Mouse (Mus musculus): ENCODE data around the gene Cck. TPM values are rescaled to one million over a fixed set of nuclear protein-coding genes. Genes with fewer than 3 reads are reported as not detected.
"Not testable (repeated sequence)": the region's sequence is repeated elsewhere in the genome, so short reads cannot be mapped to it uniquely, and the experiment has no call there.

The Cck gene
- polyA plus RNA-seq, 1 experiment: 7.0 TPM

DNA sequence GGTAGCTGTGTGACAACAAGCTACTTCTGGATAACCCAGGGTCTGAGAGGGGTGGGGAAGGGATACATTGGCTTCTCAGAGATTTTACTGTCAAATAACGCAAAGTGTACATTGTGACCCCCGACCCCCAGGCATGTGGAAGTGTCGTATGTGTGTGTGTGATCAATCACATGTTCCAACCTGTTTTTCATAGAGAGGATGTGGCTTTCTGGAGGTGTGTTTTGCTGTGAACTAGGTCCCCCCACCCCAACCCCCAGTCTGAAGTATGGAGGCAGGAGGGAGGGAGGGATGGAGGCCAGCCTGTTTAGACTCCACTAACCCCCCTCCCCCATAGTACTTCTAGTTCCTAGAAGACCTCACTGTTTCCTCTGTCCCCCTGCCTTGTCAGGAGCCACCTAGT lies 40.6 kb downstream of the Cck start:
- peak; percentile 11 for DNase-seq
- 79% methylated on average over 3 of the region's 3 CpGs for WGBS

DNA sequence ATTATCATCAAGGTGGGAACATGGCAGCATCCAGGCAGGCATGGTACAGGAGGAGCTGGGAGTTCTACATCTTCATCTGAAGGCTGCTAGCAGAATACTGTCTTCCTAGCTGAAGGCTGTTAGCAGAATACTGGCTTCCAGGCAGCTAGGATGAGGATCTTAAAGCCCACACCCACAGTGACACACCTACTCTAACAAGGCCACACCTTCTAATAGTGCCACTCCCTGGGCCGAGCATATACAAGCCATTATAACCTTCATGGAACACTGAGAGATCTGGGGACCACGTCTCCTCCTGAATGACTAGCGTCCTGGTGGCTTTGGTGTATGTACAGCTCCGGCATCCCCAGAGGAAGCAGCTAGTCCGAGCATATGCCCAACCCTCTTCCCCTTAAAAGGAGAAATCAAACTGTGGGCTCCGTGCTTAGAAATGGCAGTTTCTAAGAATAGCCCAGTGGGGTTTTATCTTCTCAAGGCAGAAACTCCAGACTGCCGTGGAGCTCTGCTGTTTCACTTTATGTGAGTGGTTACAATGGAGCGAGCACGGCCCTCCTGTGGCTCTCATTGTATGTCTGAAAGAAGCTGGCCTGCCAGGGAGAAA lies 43.1 kb downstream of the Cck start:
- H3K4me1 ChIP-seq (replicated peaks; ENCODE audit: control insufficient read depth, insufficient read depth, low read length); H3K27ac ChIP-seq (ENCODE audit: control insufficient read depth, insufficient read depth, low read length); DNase-seq; H3K4me3 ChIP-seq (ENCODE audit: control insufficient read depth, insufficient read depth, low read length); H3K27me3 ChIP-seq (ENCODE audit: control insufficient read depth, insufficient read depth, low read length): not testable (repeated sequence)
- peaks cover 59% of the 10 kb centered on the region for H3K36me3 ChIP-seq (ENCODE audit: control insufficient read depth, insufficient read depth, low read length)
- 60% methylated on average over 9 of the region's 9 CpGs for WGBS

More for the DNA sequence above, 40.6 kb downstream of the Cck start:
- peaks cover 48% of the 10 kb centered on the region for H3K36me3 ChIP-seq (ENCODE audit: control insufficient read depth, insufficient read depth, low read length)
- H3K4me1 ChIP-seq (replicated peaks; ENCODE audit: control insufficient read depth, insufficient read depth, low read length): peaks cover 6% of the 10 kb centered on the region; the same call in 1 of the 2 replicates
- peak overlapping the region; percentile 71 for H3K27ac ChIP-seq (ENCODE audit: control insufficient read depth, insufficient read depth, low read length)
- no peak overlapping the region for H3K4me3 ChIP-seq (ENCODE audit: control insufficient read depth, insufficient read depth, low read length)
- no peaks in the 10 kb centered on the region for H3K27me3 ChIP-seq (ENCODE audit: control insufficient read depth, insufficient read depth, low read length)
- TF ChIP-seq POLR2A (IDR thresholded peaks at IDR 0.05; ENCODE audit: control insufficient read depth, extremely low read depth, insufficient read depth, low read length, poor library complexity) (no peak), CTCF (IDR thresholded peaks at IDR 0.05; ENCODE audit: borderline replicate concordance, control insufficient read depth, extremely low read depth, insufficient read depth, low read length, poor library complexity) (no peak)

DNA sequence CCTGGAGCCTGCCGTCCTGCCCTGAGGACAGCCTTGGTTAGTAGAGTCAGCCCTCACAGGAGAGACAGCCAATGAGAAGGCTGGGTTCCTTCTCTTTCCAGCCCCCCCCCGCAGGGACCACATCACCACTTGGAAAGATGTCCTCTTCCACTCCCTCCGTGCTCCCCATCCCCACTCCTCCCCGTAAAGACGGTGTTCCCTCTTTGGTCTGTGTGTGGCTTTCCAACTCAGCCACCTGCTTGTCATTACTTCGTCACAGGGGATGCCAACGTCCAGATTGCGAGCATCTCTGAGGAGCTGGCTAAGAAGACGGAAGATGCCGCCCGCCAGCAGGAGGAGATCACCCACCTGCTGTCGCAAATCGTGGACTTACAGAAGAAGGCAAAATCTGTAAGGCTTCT lies 49.1 kb downstream of the Cck start:
- no peaks in the 10 kb centered on the region for H3K4me1 ChIP-seq (replicated peaks; ENCODE audit: control insufficient read depth, insufficient read depth, low read length)
- no peak overlapping the region for H3K27ac ChIP-seq (ENCODE audit: control insufficient read depth, insufficient read depth, low read length)
- H3K4me3 ChIP-seq (ENCODE audit: control insufficient read depth, insufficient read depth, low read length): no peak overlapping the region
- TF ChIP-seq POLR2A (IDR thresholded peaks at IDR 0.05; ENCODE audit: control insufficient read depth, extremely low read depth, insufficient read depth, low read length, poor library complexity) (no peak), CTCF (IDR thresholded peaks at IDR 0.05; ENCODE audit: borderline replicate concordance, control insufficient read depth, extremely low read depth, insufficient read depth, low read length, poor library complexity) (no peak)
- 97% methylated on average over 13 of the region's 13 CpGs for WGBS
- H3K27me3 ChIP-seq (ENCODE audit: control insufficient read depth, insufficient read depth, low read length): no peaks in the 10 kb centered on the region
- H3K36me3 ChIP-seq (ENCODE audit: control insufficient read depth, insufficient read depth, low read length): peaks cover 67% of the 10 kb centered on the region
- DNase-seq: no peak

DNA sequence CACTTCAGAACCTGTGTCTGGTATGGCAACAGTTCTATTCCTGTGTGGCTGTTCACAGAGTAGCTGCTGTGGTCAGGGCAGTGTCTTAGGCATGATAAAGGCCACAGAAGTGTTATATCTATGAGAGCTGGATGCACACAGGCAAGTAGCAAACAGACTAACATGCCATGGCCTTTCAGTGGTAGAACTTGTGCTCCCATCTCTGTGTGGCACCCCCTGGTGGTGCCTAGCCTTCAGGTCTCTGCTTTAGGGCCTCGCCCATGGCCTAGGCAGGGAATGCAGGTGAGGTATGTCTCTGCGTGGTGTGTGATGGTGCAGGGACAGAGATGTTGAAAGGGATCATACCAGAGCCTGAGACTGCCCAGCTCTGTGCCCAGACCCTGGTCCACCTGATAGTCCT lies 50.1 kb downstream of the Cck start:
- H3K36me3 ChIP-seq (ENCODE audit: control insufficient read depth, insufficient read depth, low read length): peaks cover 75% of the 10 kb centered on the region
- 98% methylated on average over 2 of the region's 2 CpGs for WGBS
- peak; percentile 23 for DNase-seq
- no peaks in the 10 kb centered on the region for H3K27me3 ChIP-seq (ENCODE audit: control insufficient read depth, insufficient read depth, low read length)
- no peak overlapping the region for H3K27ac ChIP-seq (ENCODE audit: control insufficient read depth, insufficient read depth, low read length)
- no peaks in the 10 kb centered on the region for H3K4me1 ChIP-seq (replicated peaks; ENCODE audit: control insufficient read depth, insufficient read depth, low read length)
- 0 out of 2 replicates have a peak, but pooled peaks have one; percentile 26 for TF ChIP-seq CTCF (IDR thresholded peaks at IDR 0.05; ENCODE audit: borderline replicate concordance, control insufficient read depth, extremely low read depth, insufficient read depth, low read length, poor library complexity)
- no peak for TF ChIP-seq POLR2A (IDR thresholded peaks at IDR 0.05; ENCODE audit: control insufficient read depth, extremely low read depth, insufficient read depth, low read length, poor library complexity)
- H3K4me3 ChIP-seq (ENCODE audit: control insufficient read depth, insufficient read depth, low read length): no peak overlapping the region

DNA sequence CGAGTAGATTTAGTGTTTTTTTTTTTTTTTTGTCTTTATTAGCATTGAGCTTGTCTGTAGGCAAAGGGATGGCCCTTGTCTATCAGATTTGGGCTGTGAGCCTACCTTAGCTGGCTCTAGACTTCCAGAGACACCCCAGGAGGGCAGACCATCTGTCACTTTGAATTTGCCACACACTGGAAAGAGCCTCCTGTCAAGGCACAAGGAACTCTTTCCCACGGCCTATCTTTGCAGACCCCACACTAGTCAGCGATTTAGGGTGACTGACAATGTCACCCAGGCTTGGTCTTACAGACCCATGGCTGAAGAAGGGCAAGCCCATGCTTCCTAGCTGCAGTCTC lies 51.2 kb downstream of the Cck start:
- DNase-seq: no peak
- H3K4me1 ChIP-seq (replicated peaks; ENCODE audit: control insufficient read depth, insufficient read depth, low read length): no peaks in the 10 kb centered on the region
- TF ChIP-seq POLR2A (IDR thresholded peaks at IDR 0.05; ENCODE audit: control insufficient read depth, extremely low read depth, insufficient read depth, low read length, poor library complexity): no peak
- TF ChIP-seq CTCF (IDR thresholded peaks at IDR 0.05; ENCODE audit: borderline replicate concordance, control insufficient read depth, extremely low read depth, insufficient read depth, low read length, poor library complexity): no peak
- no peaks in the 10 kb centered on the region for H3K27me3 ChIP-seq (ENCODE audit: control insufficient read depth, insufficient read depth, low read length)
- no peak overlapping the region for H3K4me3 ChIP-seq (ENCODE audit: control insufficient read depth, insufficient read depth, low read length)
- H3K27ac ChIP-seq (ENCODE audit: control insufficient read depth, insufficient read depth, low read length): no peak overlapping the region
- peaks cover 66% of the 10 kb centered on the region for H3K36me3 ChIP-seq (ENCODE audit: control insufficient read depth, insufficient read depth, low read length)
- WGBS: 84% methylated on average over 3 of the region's 3 CpGs

DNA sequence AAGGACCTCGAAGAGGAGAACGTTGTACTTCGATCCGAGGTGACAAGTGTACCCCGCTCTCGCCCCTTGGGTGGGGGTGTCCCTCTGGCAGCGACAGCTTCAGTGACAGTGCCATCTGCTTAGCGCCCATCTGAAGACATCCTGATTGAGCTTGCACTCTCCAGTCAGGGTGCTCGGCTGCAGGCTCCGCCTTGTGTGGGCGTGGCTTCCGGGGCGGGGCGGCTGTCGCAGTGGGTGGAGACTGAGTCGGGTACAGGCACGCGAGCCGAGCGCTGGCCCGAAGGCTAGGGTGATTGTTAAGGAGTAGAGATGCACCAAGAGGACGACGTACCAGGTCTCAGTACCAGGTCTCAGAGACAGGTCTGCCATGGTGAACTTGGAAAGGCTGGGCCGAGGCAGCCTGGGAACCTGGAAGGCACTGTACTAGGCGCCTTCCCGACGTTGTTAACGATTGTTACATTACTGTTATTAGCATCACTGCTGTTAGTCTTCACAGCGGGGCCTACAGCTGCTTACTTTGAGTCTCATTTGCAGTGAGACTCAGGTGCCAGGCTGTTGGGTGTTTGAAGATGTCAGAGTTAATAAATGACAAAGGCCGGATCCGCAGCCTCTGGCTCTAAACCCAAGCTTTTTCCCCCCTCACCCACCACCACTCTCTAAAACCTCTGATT lies 51.7 kb downstream of the Cck start:
- peaks cover 61% of the 10 kb centered on the region for H3K36me3 ChIP-seq (ENCODE audit: control insufficient read depth, insufficient read depth, low read length)
- TF ChIP-seq POLR2A (IDR thresholded peaks at IDR 0.05; ENCODE audit: control insufficient read depth, extremely low read depth, insufficient read depth, low read length, poor library complexity) (no peak), CTCF (IDR thresholded peaks at IDR 0.05; ENCODE audit: borderline replicate concordance, control insufficient read depth, extremely low read depth, insufficient read depth, low read length, poor library complexity) (no peak)
- no peak for DNase-seq
- H3K27ac ChIP-seq (ENCODE audit: control insufficient read depth, insufficient read depth, low read length): no peak overlapping the region
- no peak overlapping the region for H3K4me3 ChIP-seq (ENCODE audit: control insufficient read depth, insufficient read depth, low read length)
- 95% methylated on average over 31 of the region's 31 CpGs for WGBS
- no peaks in the 10 kb centered on the region for H3K27me3 ChIP-seq (ENCODE audit: control insufficient read depth, insufficient read depth, low read length)
- no peaks in the 10 kb centered on the region for H3K4me1 ChIP-seq (replicated peaks; ENCODE audit: control insufficient read depth, insufficient read depth, low read length)

DNA sequence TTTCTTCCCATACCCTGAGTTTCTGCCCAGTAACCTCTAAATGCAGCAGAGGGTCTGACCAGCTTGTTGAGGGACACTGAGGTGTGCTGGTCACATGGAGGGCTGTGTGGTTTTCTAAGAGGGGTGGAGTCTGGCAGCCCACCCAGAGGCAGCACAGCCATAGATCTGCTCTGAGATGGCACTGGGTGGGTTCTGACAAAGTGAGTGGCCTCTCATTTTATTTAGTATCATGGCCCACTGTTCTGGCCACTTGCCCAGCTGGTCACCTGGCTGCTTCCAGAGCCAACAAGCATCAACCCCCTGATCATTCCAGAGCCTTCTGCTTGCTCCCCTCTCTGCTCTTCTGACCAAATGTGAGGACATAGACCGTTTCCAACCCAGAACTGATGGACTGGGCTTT lies 53.3 kb downstream of the Cck start:
- peaks cover 50% of the 10 kb centered on the region for H3K36me3 ChIP-seq (ENCODE audit: control insufficient read depth, insufficient read depth, low read length)
- no peak overlapping the region for H3K4me3 ChIP-seq (ENCODE audit: control insufficient read depth, insufficient read depth, low read length)
- 96% methylated on average over 1 of the region's 1 CpGs for WGBS
- no peaks in the 10 kb centered on the region for H3K4me1 ChIP-seq (replicated peaks; ENCODE audit: control insufficient read depth, insufficient read depth, low read length)
- no peak for TF ChIP-seq POLR2A (IDR thresholded peaks at IDR 0.05; ENCODE audit: control insufficient read depth, extremely low read depth, insufficient read depth, low read length, poor library complexity)
- no peak for TF ChIP-seq CTCF (IDR thresholded peaks at IDR 0.05; ENCODE audit: borderline replicate concordance, control insufficient read depth, extremely low read depth, insufficient read depth, low read length, poor library complexity)
- H3K27ac ChIP-seq (ENCODE audit: control insufficient read depth, insufficient read depth, low read length): no peak overlapping the region
- no peaks in the 10 kb centered on the region for H3K27me3 ChIP-seq (ENCODE audit: control insufficient read depth, insufficient read depth, low read length)
- DNase-seq: no peak

Other genes with a start within 250 kb of the Cck start
- 1.4 and 2.9 TPM in 2 replicates for gene Ulk4, start 218.5 kb downstream of the Cck start, polyA plus RNA-seq (2012; rRNA removed)
- gene Trak1, start 198.2 kb downstream of the Cck start, polyA plus RNA-seq (2012; rRNA removed): 96.5 and 103 TPM in 2 replicates
- gene Lyzl4, start 146.4 kb upstream of the Cck start, polyA plus RNA-seq (2012; rRNA removed): 0.31 and 0.62 TPM in 2 replicates
- gene Vipr1, start 147.0 kb upstream of the Cck start, polyA plus RNA-seq (2012; rRNA removed): 6.5 and 7.0 TPM in 2 replicates
- gene Sec22c, start 209.8 kb upstream of the Cck start, polyA plus RNA-seq (2012; rRNA removed): 43.6 and 49.2 TPM in 2 replicates
- 18.2 and 28.4 TPM in 2 replicates for gene Ss18l2, start 214.6 kb upstream of the Cck start, polyA plus RNA-seq (2012; rRNA removed)
- 93.3 and 95.4 TPM in 2 replicates for gene Nktr, start 223.5 kb upstream of the Cck start, polyA plus RNA-seq (2012; rRNA removed)

Data from thymus, adult 2 months (tissue).